Mouse (Mus musculus): ENCODE data around the gene Scyl1. TPM values are rescaled to one million over a fixed set of nuclear protein-coding genes. Genes with fewer than 3 reads are reported as not detected.
A peak's percentile ranks its signal among the peaks of the same experiment; 100 is the strongest.

The Scyl1 gene
- polyA plus RNA-seq, 1 experiment: 42.8 TPM

DNA sequence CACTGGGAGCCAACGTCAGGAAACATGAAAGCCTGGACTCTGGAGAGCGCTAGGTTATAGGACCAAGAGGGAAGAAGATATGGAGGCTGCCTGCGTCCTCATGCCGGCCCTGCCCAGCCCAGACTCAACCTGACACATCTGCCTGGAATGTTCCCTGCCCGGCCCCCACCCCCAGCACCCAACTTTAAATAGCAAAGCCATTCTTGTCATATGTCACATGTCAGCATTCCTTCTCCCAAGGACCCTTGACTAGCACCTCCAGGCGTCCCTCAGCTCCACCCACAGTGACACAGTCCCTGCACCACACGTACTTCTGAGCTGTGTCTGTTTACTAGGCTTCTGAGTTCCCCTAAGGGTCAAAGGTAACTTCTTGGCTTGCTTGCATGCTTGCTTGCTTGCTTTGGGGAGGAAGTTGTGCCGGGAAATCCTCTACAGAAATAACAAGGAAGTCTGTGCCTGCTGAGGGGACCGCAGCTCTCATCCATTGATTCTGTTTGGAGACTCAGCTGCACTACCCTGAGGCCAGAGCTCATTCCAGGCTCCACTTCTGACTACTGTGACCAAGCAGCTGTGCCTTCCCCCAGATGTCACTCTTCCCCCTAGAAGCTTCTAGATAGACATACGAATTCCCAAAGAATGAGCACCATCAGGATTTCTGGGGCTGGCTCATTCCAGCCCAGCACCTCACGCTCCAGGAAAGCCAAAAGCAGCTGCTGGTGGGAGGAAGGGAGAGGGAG lies 39.1 kb upstream of the Scyl1 start:
- Histone ChIP-seq H3K9me3 (replicated peaks; ENCODE audit: control insufficient read depth, insufficient read depth, low read length, poor library complexity, severe bottlenecking) (no peaks in the 10 kb centered on the region), H3K4me3 (ENCODE audit: low read depth, low read length) (peak overlapping the region; percentile 37), H3K27ac (ENCODE audit: insufficient read depth, low read length) (peak overlapping the region; percentile 97), H3K9ac (ENCODE audit: low read depth, poor library complexity, severe bottlenecking) (peak overlapping the region; percentile 19), H3K27me3 (ENCODE audit: control insufficient read depth, insufficient read depth, low read length, poor library complexity, severe bottlenecking) (no peaks in the 10 kb centered on the region), H3K36me3 (ENCODE audit: control insufficient read depth, insufficient read depth, low read length, poor library complexity, severe bottlenecking) (no peaks in the 10 kb centered on the region), H3K4me1 (ENCODE audit: control insufficient read depth, insufficient read depth, low read length) (peaks cover 21% of the 10 kb centered on the region)
- no peak for TF ChIP-seq CTCF (IDR thresholded peaks at IDR 0.05; ENCODE audit: low read depth, low read length)
- TF ChIP-seq EP300 (IDR thresholded peaks at IDR 0.05; ENCODE audit: insufficient read depth, low read depth, low read length): peak; percentile 97

DNA sequence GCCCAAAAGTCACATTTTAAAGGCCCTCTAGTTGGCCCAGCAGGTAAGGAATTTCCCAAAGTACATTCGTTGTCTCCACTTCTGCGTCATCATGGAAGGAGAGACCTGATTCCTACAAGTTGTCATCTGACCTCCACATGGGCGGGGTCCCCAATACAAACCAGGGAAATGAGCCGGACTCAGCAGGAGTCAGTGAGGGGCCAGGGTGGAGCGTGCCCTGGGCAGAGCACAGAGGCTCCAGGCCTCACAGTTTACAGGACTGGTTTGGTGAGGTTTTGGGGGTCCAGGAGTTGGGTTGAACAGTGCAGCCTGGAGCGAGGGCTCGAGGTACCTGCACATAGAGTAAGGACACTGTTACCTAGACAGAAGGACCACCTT lies 38.5 kb upstream of the Scyl1 start:
- H3K27ac ChIP-seq (ENCODE audit: insufficient read depth, low read length): peak overlapping the region; percentile 97
- peaks cover 21% of the 10 kb centered on the region for H3K4me1 ChIP-seq (ENCODE audit: control insufficient read depth, insufficient read depth, low read length)
- H3K9ac ChIP-seq (ENCODE audit: low read depth, poor library complexity, severe bottlenecking): peak overlapping the region; percentile 19
- H3K4me3 ChIP-seq (ENCODE audit: low read depth, low read length): peak overlapping the region; percentile 37
- H3K27me3 ChIP-seq (ENCODE audit: control insufficient read depth, insufficient read depth, low read length, poor library complexity, severe bottlenecking): no peaks in the 10 kb centered on the region
- no peaks in the 10 kb centered on the region for H3K9me3 ChIP-seq (replicated peaks; ENCODE audit: control insufficient read depth, insufficient read depth, low read length, poor library complexity, severe bottlenecking)
- H3K36me3 ChIP-seq (ENCODE audit: control insufficient read depth, insufficient read depth, low read length, poor library complexity, severe bottlenecking): no peaks in the 10 kb centered on the region
- TF ChIP-seq EP300 (IDR thresholded peaks at IDR 0.05; ENCODE audit: insufficient read depth, low read depth, low read length) (peak; percentile 79), CTCF (IDR thresholded peaks at IDR 0.05; ENCODE audit: low read depth, low read length) (no peak), POLR2A (IDR thresholded peaks at IDR 0.05; ENCODE audit: insufficient read depth, low read length) (peak; percentile 79)

DNA sequence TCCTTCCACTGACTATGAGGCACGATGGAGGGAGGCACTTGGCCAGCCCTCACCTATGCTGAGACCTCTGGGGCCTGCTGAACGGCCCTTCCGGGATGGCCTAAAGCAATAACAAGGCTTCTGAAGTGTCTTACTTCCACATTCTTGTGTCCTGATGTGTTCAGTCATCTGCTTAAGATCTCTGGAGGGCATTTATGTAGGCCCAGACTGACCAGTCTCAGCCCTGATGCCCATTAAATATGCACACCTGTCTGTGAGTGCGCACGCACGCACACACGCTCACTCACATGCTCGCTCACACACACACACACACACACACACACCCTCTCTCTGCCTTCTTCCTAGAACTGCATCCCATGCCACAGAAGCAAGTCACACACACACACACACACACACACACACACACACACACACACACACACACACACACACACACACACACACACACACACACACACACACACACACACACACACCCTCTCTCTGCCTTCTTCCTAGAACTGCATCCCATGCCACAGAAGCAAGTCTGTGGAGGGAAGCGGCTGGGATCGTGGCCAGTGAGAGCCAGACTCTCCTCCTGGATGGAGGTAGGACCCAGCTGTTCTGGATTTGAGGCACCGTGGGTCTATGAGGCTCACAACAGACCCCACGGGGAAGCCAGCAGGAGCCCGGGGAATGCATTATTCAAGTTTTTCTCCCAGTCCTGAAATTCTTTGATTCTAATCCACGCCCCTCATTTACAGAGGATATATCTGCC lies 37.9 kb upstream of the Scyl1 start:
- Histone ChIP-seq H3K4me1 (ENCODE audit: control insufficient read depth, insufficient read depth, low read length) (peaks cover 23% of the 10 kb centered on the region), H3K9me3 (replicated peaks; ENCODE audit: control insufficient read depth, insufficient read depth, low read length, poor library complexity, severe bottlenecking) (no peaks in the 10 kb centered on the region), H3K4me3 (ENCODE audit: low read depth, low read length) (no peak overlapping the region), H3K27ac (ENCODE audit: insufficient read depth, low read length) (peak overlapping the region; percentile 97), H3K9ac (ENCODE audit: low read depth, poor library complexity, severe bottlenecking) (peak overlapping the region; percentile 19; the same call in 1 of the 2 replicates), H3K27me3 (ENCODE audit: control insufficient read depth, insufficient read depth, low read length, poor library complexity, severe bottlenecking) (no peaks in the 10 kb centered on the region), H3K36me3 (ENCODE audit: control insufficient read depth, insufficient read depth, low read length, poor library complexity, severe bottlenecking) (no peaks in the 10 kb centered on the region)
- TF ChIP-seq CTCF (IDR thresholded peaks at IDR 0.05; ENCODE audit: low read depth, low read length) (no peak), POLR2A (IDR thresholded peaks at IDR 0.05; ENCODE audit: insufficient read depth, low read length) (no peak), EP300 (IDR thresholded peaks at IDR 0.05; ENCODE audit: insufficient read depth, low read depth, low read length) (no peak)

DNA sequence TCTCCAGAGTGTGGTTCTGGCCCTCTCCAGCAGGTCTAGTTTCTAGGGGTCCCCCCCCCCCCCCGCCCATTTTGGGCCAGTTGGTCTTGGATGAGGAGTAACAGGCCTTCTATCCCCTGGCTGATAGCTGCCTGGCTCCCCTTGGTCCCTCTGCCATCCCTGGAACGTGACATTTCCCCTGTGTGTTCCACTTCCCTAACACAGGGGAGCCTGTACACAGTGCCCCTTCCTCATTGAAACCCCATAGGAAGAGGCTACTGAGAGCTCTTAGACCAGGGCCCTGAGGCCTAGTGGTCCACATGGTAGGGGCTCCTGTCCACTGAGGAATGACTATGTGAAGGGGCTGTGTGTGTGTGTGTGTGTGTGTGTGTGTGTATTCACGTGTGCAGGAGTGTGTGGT lies 36.5 kb upstream of the Scyl1 start:
- peaks cover 23% of the 10 kb centered on the region for H3K4me1 ChIP-seq (ENCODE audit: control insufficient read depth, insufficient read depth, low read length)
- H3K4me3 ChIP-seq (ENCODE audit: low read depth, low read length): no peak overlapping the region
- H3K36me3 ChIP-seq (ENCODE audit: control insufficient read depth, insufficient read depth, low read length, poor library complexity, severe bottlenecking): no peaks in the 10 kb centered on the region
- no peaks in the 10 kb centered on the region for H3K27me3 ChIP-seq (ENCODE audit: control insufficient read depth, insufficient read depth, low read length, poor library complexity, severe bottlenecking)
- H3K27ac ChIP-seq (ENCODE audit: insufficient read depth, low read length): peak overlapping the region; percentile 97
- no peaks in the 10 kb centered on the region for H3K9me3 ChIP-seq (replicated peaks; ENCODE audit: control insufficient read depth, insufficient read depth, low read length, poor library complexity, severe bottlenecking)
- TF ChIP-seq EP300 (IDR thresholded peaks at IDR 0.05; ENCODE audit: insufficient read depth, low read depth, low read length): no peak
- H3K9ac ChIP-seq (ENCODE audit: low read depth, poor library complexity, severe bottlenecking): peak overlapping the region; percentile 80

DNA sequence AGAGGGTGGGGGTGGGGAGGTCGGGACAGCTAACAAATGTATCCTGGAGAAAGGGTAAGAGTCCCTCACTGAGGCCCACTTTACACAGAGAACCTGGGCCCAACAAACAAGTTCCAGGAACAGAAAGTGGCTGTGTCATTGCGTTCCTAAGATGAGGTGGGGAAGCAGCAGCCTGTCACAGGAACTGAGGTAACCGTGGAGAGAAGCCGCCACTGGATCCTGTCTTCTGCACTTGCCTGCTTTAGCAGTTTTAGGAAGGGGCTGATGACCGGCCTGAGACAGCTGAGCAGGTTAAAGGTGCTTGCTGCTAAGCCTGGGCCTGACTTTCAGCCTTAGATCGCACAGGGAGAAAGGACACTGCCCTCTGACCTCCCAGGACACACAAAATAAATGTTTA lies 35.6 kb upstream of the Scyl1 start:
- peak; percentile 56; the same call in 1 of the 2 replicates for TF ChIP-seq EP300 (IDR thresholded peaks at IDR 0.05; ENCODE audit: insufficient read depth, low read depth, low read length)
- no peak for TF ChIP-seq POLR2A (IDR thresholded peaks at IDR 0.05; ENCODE audit: insufficient read depth, low read length)
- no peak for TF ChIP-seq CTCF (IDR thresholded peaks at IDR 0.05; ENCODE audit: low read depth, low read length)
- Histone ChIP-seq H3K27ac (ENCODE audit: insufficient read depth, low read length) (peak overlapping the region; percentile 97), H3K27me3 (ENCODE audit: control insufficient read depth, insufficient read depth, low read length, poor library complexity, severe bottlenecking) (no peaks in the 10 kb centered on the region), H3K36me3 (ENCODE audit: control insufficient read depth, insufficient read depth, low read length, poor library complexity, severe bottlenecking) (no peaks in the 10 kb centered on the region), H3K4me1 (ENCODE audit: control insufficient read depth, insufficient read depth, low read length) (peaks cover 22% of the 10 kb centered on the region), H3K4me3 (ENCODE audit: low read depth, low read length) (peak overlapping the region; percentile 32), H3K9me3 (replicated peaks; ENCODE audit: control insufficient read depth, insufficient read depth, low read length, poor library complexity, severe bottlenecking) (no peaks in the 10 kb centered on the region), H3K9ac (ENCODE audit: low read depth, poor library complexity, severe bottlenecking) (peak overlapping the region; percentile 80)

Data from ES-Bruce4 (cell line).